Mouse (Mus musculus): Measurements from ENCODE around the gene Spata5.

The Spata5 gene

DNA sequence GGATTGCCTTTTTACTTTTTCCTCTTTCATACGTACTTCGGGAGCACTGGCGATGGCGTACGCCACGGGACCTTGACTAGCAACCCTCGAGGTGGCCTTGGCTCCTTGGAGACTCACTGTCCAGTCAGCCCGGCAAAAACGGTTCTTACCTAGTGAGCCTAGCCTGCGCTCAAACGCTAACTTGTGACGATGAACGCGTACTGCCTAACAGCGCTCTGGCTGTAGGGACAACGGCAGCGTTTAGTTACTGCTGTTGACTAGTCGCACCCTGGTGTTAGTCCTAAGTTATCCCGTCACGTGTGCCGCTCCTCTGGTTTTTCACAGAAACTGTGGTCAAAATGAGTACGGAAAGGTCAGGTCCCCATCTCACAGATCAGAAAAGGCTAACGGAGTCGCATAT, 945 bp downstream of the Spata5 start:
- DNase-seq (ENCODE audit: low spot score), result no peak

DNA sequence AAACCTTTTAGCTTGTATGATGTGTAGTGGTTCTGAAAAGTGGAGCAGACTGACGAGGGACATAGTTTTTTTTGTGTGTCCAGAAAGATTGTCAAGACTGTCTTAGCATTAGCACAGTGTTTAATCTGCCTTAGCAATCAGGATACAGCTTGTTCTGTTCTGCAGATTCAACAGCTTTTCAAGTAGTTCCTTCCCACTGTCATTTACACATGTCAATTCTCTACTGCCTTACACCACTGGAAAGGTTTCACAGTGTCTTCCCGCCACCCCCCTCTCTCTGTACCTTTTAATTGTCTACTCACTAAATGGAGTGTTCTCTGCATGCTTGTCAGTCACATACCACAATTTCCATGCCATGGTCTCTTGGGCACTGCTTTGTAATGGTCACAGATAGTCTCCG, 1.5 kb downstream of the Spata5 start:
- no peak for DNase-seq (ENCODE audit: low spot score)

DNA sequence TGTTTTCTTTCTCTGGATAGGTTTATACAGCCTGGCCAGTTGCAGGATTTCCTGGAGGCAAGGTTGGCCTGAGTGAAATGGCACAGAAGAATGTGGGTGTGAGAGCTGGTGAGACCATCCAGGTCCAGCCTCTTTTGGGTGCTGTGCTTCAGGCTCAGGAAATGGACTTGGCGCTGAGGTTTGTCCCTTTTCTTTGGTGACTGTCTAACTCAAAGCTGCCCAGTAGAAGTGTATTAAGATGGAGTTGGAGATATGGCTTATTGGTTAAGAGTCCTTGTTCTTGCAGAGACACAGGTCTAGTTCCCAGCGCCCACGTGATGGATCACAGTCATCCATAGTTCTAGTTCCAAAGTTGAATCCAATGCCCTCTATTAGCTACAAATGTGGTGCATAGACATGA, 6.4 kb downstream of the Spata5 start:
- DNase-seq (ENCODE audit: low spot score), result no peak

DNA sequence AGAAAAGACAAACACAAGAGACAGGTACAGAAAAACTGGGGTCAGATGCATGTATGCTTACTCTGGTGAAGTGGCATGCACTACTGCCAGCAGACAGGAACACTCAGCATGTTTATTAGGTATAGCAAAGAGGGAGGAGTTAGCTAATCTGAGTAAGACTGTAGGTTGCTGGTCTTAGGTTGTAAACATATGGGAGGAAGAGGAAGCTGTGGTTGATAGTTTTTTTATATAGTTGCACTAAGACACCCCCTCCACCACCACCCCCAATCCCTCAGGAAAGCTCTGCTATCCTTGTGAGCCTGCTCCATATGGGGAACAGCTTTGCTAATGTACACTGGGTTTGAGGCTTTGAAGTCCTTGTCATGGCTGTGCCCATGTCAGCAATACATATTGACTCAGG, 10.7 kb downstream of the Spata5 start:
- no peak for DNase-seq (ENCODE audit: low spot score)

DNA sequence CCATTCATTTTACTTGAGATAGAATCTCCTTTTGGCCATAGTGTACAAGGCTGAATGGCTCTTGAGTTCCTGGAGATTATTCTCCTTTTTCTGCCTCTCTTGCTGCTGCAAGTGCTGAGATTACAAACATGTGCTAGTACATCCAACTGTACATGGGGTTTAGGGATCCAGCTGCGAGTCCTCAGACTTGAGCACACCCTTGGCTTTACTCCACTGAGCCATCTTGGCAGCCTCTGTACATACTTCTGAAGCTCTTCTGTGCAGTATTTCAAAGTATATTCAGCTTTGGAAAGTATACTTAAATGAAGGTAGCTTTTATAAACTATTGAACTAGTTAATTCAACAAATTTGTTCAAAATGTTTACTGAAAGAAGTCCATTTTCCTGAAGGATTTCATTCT, 20.1 kb downstream of the Spata5 start:
- no peak for DNase-seq (ENCODE audit: low spot score)

DNA sequence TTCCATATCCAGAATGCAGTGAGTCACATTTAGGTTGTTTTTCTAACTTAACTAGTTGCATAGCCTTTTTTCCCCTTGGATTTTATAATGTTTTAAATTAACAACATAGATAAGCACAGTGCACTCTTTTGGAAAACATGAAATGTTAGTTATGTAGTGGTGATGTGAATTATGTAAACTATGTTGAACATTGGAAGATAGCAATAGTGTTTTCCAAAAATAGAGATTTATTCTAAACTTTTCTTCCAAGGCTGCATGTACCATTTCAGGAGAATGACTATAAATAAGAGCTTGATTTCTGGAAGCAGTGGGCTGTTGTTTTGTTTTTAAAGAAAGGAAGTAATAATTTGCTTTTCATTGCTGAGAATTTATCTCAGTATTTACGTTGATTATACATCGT, 23.7 kb downstream of the Spata5 start:
- DNase-seq (ENCODE audit: low spot score), result no peak

DNA sequence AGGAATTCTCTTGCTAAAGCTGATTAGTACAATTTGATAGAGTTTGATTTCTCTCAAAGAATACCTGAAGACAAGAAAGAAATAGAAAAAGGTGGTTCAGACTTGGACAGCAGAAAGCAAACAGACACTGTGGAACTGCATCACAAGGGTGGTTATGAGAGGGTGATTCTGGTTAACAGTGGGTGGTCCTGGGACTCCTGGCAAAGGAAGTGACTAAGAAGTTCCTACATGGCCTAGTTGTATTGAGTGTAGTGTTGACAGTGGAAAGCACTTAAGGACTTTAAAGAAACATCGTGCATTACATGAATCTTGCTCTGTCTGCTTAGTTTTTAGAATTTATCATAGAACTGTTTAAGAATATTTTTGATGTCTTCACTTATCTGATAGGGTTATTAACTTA, 36.3 kb downstream of the Spata5 start:
- no peak for DNase-seq (ENCODE audit: low spot score)

DNA sequence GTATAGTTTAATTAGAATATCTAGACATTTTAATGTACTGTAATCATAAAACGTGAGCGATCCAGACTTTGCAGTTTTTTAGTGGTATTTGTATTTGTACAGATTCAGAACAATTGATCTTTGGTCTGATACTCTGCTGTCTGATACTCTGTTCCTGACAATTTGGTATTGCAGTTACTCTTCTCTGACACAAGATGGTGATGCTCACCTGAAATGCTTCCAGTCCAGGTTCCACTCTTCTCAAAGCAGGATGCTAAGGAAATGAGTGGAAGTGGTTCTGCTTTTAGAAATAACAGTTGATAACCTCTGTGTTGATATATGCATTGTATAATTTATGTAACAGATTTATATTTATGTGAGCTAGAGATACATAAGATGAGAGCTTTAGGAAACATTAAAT, 48.5 kb downstream of the Spata5 start:
- DNase-seq (ENCODE audit: low spot score), result no peak

DNA sequence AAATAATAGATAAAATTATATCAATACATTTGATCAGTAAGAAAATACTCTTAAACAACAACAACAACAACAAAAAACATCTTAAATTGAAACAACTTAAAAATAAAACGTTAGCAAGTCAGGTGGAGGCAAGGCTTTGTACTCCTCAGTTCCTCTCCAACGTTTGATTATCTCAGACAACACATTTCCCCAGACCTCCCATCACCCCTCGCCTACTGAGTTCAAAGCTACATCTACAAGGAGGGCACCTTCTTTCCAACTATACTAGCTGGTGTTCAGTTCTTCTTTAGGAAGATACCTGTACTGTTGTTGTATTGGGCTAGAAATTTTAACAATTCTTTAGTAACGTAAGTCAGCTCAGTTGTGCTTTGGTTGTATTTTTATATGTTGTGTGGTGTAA, 49.7 kb downstream of the Spata5 start:
- no peak for DNase-seq (ENCODE audit: low spot score)

DNA sequence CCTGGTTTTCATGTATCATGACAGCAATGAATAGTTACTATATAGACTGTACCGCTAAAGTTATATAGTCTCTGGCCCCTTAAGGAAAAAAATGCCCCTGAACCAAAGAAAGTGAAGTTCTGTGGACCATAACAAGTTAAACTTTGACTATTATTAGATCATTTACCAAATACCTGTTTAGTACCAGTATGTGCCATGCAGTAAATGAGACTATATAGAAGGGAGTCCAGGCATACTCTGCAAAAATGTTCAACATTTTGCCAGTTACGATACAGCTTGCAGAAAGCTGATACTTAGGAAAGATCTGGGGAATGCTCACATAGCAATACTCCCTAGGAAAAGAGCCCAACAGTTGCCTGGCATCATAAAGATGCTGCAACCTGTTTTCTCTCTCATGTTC, 51.2 kb downstream of the Spata5 start:
- DNase-seq (ENCODE audit: low spot score), result no peak

DNA sequence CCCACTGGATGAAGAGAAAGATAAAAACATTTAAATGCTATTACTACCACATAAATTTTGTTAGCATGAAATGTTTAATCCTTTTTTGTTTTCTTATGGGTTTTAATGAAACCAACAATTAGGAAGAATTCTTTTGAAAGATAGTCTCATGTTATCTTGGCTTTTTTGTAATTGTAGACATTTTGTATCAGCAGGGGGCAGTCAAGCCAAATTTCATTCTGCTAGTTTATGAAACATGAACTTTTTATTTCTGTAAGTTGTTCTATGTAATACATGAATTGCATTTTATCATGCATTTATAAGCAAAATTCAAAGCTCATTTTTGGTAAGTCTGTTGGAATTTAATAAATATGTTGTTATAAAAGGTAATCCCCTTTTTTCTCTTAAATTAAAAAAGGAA, 52.8 kb downstream of the Spata5 start:
- no peak for DNase-seq (ENCODE audit: low spot score)

DNA sequence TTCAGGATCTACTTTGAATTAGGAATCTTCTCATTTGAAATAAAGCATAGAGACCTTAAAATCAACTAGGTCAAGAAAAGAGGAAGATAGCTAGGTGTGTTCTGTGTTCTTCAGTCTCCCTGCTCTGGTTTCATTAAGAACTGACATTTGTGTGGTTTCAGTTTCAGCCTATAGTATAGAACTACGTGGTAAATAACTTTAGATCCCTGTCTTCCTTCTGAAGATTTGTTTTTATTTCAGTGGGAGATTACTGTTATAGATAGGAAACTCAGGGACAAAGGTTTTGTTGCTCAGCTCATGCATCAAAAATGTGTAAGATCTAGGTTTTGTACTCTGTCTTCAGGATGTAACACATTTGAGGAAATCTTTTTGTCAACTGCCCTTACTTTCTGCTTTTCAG, 56.8 kb downstream of the Spata5 start:
- no peak for DNase-seq (ENCODE audit: low spot score)

DNA sequence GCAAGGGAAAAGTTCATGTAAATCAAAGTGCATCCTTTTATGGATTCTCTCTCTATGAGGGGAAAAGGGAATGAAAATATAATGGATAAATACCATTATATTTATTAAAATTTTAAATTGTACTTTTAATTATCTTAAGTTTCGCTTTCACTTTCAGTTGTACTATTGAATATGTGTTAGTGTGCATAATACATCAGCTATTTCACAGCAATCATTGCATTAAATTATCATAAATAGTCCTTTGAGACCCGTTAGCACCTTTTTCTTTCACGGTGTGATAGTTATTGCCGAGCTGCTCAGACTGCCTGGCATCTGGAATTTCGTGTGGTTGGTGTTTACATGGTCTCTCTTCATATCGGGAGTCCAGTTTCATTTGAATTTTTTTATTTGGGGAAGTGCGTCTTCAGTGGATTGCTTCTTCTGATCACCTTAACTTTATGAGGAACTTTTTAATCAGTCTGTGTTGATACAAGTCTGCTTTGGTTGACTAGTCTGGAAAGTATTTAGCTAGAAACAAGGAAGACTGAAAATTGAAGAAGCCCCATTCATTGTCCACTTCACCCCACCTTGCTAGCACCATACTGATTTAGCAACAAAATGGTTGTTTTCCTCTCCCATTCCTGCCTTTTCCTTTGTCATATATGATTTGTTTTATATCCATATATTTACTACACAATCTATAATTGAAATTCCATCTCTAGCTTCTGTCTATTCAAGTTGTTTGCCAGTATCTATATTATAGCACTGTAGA, 57.9 kb downstream of the Spata5 start:
- DNase-seq (ENCODE audit: low spot score), result no peak

DNA sequence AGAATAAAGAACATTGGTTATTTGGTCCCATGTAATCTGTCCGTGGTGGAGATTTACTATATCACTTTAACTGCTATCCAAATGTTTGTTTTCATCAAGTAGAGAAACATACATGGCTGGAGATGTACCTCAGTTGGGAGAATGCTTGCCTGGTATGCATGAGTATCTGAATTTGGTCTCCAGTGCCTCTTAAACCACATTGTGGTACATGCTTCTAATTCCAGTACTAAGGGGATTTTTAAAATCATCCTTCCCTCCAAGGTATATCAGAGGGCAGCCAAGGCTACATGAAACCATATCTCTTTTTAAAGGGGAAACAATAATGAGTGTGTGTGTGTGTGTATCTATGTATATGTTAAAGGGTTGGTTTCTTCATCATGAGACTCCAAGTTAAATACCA, 60.1 kb downstream of the Spata5 start:
- no peak for DNase-seq (ENCODE audit: low spot score)

DNA sequence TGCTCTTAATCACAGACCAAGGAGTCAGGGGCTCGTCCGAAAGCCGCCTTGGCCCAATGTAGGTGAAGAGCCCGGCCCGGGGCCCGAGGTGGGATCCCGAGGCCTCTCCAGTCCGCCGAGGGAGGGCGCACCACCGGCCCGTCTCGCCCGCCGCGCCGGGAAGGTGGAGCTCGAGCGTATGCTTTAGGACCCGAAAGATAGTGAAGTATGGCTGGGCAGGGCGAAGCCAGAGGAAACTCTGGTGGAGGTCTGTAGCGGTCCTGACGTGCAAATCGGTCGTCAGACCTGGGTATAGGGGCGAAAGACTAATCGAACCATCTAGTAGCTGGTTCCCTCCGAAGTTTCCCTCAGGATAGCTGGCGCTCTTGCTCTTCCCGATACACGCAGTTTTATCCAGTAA, 61.6 kb downstream of the Spata5 start:
- DNase-seq (ENCODE audit: low spot score), result no peak

DNA sequence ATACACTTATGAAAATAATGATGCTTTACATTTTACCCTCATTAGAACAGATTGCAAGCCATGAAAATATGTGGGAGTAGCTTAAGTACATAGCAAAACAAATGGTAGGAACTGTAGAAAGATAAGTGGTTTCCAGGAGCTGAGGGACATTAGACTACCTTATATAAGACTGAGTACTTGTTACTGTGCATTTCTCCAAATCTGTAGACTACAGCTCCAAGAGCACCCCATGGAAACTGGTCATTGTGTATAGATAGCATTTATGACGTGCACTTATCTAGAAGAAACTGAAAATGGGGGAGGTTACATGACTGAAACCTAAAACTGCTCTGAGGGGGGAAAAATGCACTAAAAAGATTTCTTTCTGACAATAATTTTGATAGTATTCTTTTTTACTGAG, 63.0 kb downstream of the Spata5 start:
- no peak for DNase-seq (ENCODE audit: low spot score)

DNA sequence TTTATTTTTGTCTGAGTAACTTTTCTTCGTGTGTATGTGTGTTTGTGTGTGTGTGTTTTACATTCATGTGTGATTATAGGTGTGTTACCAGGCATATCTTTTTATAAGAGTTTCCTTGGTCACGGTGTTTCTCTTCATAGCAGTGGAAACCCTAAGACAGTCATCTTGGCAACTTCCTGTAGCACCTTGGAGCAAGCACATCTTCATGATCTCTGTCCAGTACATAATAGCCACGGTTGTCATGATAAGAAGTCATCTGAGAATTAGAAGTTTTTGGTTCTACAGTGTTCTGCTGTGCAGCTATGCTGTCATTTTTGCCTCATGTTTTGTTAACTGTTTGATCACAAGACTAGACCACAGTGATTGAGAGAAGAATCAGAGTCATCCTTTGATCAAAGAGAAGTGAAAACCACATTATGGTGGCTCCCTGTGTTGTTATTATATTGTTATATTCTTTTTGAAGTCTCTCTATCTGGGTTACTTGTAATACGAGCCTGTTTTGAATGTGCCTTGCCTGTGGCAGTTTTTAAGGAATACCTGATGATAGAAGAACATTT, 64.1 kb downstream of the Spata5 start:
- DNase-seq (ENCODE audit: low spot score), result no peak

DNA sequence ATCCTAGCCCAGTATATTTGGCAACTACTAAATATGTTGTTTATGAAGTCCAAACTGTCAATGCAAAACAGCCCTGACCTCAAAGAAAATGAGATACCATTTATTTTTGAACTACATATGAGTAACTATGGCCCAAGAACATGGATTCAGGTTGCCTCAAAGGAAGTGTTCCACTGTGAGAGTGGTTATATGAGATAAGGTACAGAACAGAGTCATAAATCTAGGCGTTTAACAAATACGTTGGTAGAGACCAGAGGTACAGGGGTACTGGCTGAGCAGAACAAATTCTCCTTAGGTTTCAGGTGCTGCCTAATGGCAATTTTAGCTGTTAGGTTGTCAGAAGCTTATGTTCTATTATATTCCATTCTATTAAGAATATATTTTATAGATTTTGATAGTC, 67.9 kb downstream of the Spata5 start:
- no peak for DNase-seq (ENCODE audit: low spot score)

DNA sequence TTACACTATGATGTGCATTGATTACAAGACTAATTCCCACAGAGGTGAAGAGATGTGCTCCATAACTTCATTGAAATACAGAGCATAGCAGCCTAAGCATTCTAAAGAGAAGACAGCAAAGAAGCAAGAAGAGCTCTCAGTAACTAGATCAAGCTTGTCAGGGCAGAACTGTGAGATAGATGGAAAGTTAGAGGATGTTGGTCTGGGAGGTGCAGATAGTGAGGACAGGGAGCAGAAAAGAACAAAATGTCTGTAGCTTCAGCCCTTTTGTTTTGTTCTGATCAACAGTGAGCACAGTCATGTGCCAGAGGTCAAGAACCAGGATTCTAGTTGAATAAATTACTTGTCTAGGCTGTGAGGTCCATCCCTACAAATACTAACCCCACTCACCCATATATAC, 68.5 kb downstream of the Spata5 start:
- no peak for DNase-seq (ENCODE audit: low spot score)

DNA sequence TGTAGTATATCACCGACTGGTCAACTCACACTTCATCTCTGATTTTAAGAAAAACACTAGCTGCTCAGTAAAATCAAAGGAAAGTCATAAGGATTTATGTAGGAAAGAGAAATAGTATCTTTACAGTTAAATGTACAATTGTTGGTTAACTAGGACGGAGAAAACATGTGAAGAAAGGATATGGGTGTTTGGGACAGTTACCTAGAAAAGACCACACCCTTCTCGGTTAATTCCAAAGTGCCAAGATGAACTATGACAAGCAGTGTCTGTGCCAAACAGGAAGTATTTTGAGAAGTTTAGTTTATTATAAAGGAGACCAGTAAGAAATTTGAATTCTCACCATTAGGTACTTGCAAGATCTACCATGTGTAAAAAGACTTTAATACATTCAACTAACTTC, 70.3 kb downstream of the Spata5 start:
- no peak for DNase-seq (ENCODE audit: low spot score)

DNA sequence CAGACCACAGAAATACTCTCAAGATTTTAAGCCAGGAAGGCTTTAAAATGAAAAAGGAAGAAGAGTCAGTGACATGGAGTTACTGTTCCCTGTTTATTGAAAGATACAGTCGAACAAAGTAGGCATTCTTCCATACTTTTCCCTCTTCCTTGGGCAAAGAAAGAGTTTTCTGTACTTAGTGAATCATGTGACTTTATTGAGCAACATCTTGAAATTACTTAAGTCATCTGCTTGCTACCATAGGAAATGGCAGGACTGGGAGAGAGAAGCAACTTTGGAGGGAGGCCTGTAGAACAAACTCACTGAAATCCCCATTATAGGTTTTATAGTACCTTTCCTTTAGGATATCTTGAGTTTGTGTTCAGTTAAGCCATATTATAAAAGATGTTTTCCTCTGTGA, 81.2 kb downstream of the Spata5 start:
- no peak for DNase-seq (ENCODE audit: low spot score)

DNA sequence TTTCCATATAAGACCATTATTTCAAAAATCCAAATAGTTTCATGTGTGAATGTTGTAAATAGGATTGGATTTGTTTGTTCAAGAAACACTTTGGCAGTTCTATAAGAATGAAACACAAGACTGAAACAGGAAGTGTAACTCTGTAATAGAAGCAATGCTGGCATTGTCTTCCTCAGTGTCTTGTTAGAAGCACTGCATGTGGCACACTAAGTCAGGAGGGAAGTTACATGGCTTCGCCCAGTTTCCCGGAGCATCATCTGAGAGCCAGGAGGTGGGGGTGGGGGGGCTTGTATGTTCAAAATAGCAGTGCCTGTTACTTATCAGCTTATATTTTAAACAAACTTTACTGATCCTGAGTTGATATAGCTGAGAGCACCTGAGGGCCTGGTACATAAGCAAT, 82.9 kb downstream of the Spata5 start:
- DNase-seq (ENCODE audit: low spot score), result no peak

DNA sequence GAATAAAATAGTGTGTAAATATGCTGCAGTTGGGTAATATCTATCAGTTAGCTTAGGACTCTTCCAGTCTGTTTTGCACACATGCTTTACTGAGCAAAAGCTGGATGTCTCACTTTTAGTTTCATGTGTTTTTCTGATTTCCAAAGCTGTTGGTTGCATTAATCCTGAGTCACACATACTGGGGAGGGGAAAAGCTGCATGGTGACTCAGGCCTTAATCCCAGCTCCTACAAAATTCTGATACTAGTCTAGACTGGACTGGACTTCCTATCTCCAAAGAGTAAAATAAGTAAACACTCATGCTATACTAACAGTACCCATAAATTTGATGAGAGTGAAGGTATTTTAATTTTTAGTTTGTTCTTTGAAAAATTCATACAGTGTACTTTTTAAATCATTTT, 84.2 kb downstream of the Spata5 start:
- DNase-seq (ENCODE audit: low spot score), result no peak

Data from left cerebral cortex, adult 11 months (tissue).